Mouse (Mus musculus) liver, embryonic 14.5 days (tissue): ENCODE data around the gene Stambpl1. TPM values are rescaled to one million over a fixed set of nuclear protein-coding genes. Genes with fewer than 3 reads are reported as not detected.

Experiments
- ATAC-seq: fragments of 200-750 bp; cut with Nextera tagmentation; 2 replicates; pipeline ENCODE4 v1.8.0; 2017; ENCODE audit warnings: moderate number of reproducible peaks, mild to moderate bottlenecking, moderate library complexity; ENCODE audit not compliant: insufficient read depth
- DNase-seq, 3 experiments: peaks; one replicate each; pipeline ENCODE4 v3.0.0-alpha.2; 2012 to 2013; ENCODE audit warnings: low read depth in 3 of 3, low spot score in 3 of 3
- H3K27ac ChIP-seq: fragments of 300-500 bp; sonication (generic); 2 replicates; pipeline ENCODE4 v1.5.1; 2014; ENCODE audit warnings: moderate library complexity, mild to moderate bottlenecking, control low read depth, inconsistent platforms
- H3K27me3 ChIP-seq: fragments of 300-500 bp; sonication (generic); 2 replicates; pipeline ENCODE4 v1.6.1; 2014; ENCODE audit warnings: mild to moderate bottlenecking, low read length, moderate library complexity; ENCODE audit not compliant: control insufficient read depth, insufficient read depth
- H3K36me3 ChIP-seq: fragments of 300-500 bp; sonication (generic); replicated peaks from 2 replicates; pipeline ENCODE4 v1.6.1; 2014; ENCODE audit warnings: low read depth; ENCODE audit not compliant: control insufficient read depth, insufficient read depth
- H3K4me1 ChIP-seq, 2 experiments: fragments of 200-500 bp in 1 of 2; fragments of 300-500 bp in 1 of 2; sonication (generic) in 1 of 2; replicated peaks; 2 replicates each; pipeline ENCODE4 v1.6.1; 2012 to 2014; ENCODE audit warnings: antibody characterized with exemption in 1 of 2, inconsistent platforms in 1 of 2, low read length in 1 of 2; ENCODE audit not compliant: control insufficient read depth in 2 of 2, insufficient read depth in 2 of 2
- H3K4me2 ChIP-seq: fragments of 300-500 bp; sonication (generic); 2 replicates; pipeline ENCODE4 v1.6.1; 2014; ENCODE audit warnings: low read depth, mild to moderate bottlenecking, control low read depth, moderate library complexity
- H3K4me3 ChIP-seq, 2 experiments: fragments of 200-500 bp in 1 of 2; fragments of 300-500 bp in 1 of 2; sonication (generic) in 1 of 2; 2 replicates each; pipeline ENCODE4 v1.5.1; 2012 to 2014; ENCODE audit warnings: low read depth in 2 of 2, low read length in 2 of 2, mild to moderate bottlenecking in 2 of 2, control low read depth in 1 of 2, inconsistent platforms in 1 of 2, moderate library complexity in 1 of 2; ENCODE audit not compliant: insufficient read depth in 1 of 2
- H3K9ac ChIP-seq: fragments of 300-500 bp; sonication (generic); replicated peaks from 2 replicates; pipeline ENCODE4 v1.6.1; 2014; ENCODE audit warnings: mild to moderate bottlenecking, control low read depth, moderate library complexity
- H3K9me3 ChIP-seq: fragments of 300-500 bp; sonication (generic); 2 replicates; pipeline ENCODE4 v1.6.1; 2016; ENCODE audit warnings: low read length, mixed read lengths; ENCODE audit not compliant: control insufficient read depth
- CTCF ChIP-seq: IDR thresholded peaks from 2 replicates; pipeline ENCODE4 v1.5.1; 2016; ENCODE audit warnings: antibody characterized with exemption, low read depth, control low read depth
- EP300 ChIP-seq: IDR thresholded peaks from 2 replicates; pipeline ENCODE4 v1.6.1; 2016; ENCODE audit warnings: antibody characterized with exemption, low read depth
- WGBS: fragments of 180-500 bp; shearing (Covaris S2); extraction: QIAGEN DNeasy Blood & Tissue Kit; methylation state at CpG from one replicate; pipeline ENCODE4 v1.1.7; 2014; ENCODE audit not compliant: insufficient replicate concordance; 5-methylcytosine and 5-hydroxymethylcytosine counted together
- polyA plus RNA-seq, 2 experiments: library from polyadenylated mRNA; depleted of rRNA in 1 of 2; stranded (reverse) in 1 of 2; unstranded in 1 of 2; fragments of >200 nt; fragmentation: Nextera tagmentation in 1 of 2; extraction: Ambion mirVana in 1 of 2; gene quantifications; 2 replicates each; pipeline versions ENCODE4 v1.2.1 to v1.2.3; 2012 to 2014

Gene Stambpl1
- polyA plus RNA-seq, 2 experiments, result 1.8 to 2.4 TPM

DNA sequence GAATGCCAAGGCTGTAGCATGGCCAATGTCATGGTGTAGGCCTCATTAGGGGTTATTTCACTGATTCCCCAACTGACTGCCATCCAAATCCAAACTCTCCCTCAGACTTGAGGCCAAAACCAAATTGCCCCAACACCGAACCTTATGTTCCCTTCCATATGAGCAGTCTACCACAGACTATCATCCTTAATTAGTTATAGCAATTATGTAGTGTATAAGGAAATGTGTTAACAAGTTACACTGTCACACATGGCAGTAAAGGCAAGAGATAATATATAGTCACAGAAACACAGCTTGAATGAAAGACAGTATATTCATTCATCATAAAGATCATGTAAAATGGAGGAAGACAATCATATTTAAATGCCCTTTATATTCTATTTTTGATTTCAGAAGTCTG lies 81.0 kb downstream of the Stambpl1 start:
- Histone ChIP-seq H3K4me2 (no peak overlapping the region), H3K9ac (no peak overlapping the region), H3K4me3 (no peak overlapping the region), H3K27ac (no peak overlapping the region), H3K27me3 (no peaks in the 10 kb centered on the region), H3K9me3 (no peaks in the 10 kb centered on the region), H3K4me1 (no peaks in the 10 kb centered on the region), H3K36me3 (no peaks in the 10 kb centered on the region)
- TF ChIP-seq CTCF, result no peak
- TF ChIP-seq EP300, result no peak
- WGBS, result 68% methylated on average over 1 of the region's 1 CpGs
- ATAC-seq (no peak), DNase-seq (no peak)

DNA sequence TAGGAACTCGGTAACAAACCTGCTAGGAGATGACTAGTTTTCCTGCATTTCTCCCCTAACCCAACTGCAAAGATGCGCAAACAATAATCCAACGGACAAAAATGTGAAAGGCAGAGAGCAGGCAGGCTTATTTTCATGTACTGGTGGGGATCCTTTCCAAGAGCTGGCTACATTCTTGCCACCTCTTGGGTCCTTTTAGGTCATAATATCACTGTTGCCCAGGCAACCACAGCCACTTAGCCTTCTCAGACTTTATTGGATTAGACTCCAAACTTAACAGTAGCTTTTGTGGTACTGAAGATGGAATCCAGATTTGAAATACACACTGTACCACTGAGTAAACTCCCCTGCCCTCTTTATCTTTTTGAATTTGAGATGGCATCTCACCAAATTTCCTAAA lies 86.0 kb downstream of the Stambpl1 start:
- Histone ChIP-seq H3K9ac (no peak overlapping the region), H3K9me3 (no peaks in the 10 kb centered on the region), H3K27me3 (no peaks in the 10 kb centered on the region), H3K4me3 (no peak overlapping the region), H3K4me1 (no peaks in the 10 kb centered on the region), H3K27ac (no peak overlapping the region), H3K4me2 (no peak overlapping the region), H3K36me3 (no peaks in the 10 kb centered on the region)
- no peak for DNase-seq
- ATAC-seq, result no peak
- 70% methylated on average over 3 of the region's 3 CpGs for WGBS
- TF ChIP-seq EP300 (no peak), CTCF (no peak)

DNA sequence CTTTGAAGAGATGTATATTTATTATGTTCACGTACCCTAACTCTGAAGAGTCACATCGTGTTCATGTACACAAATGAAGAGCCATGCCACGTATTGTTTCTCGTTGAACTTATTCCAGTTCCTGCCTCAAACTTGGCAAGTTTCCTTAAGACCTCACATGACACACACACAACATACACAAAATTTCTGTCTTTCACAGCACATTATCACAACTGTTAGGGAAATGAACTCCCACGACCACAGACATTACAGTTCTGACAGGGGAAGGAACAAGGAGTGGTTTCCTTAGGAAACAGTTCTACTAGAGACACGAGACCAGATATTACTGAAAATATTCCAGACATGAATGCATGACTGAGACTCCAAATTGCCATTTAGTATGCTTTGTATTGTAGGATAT lies 91.6 kb downstream of the Stambpl1 start:
- H3K27ac ChIP-seq, result no peak overlapping the region
- no peak overlapping the region for H3K9ac ChIP-seq
- no peaks in the 10 kb centered on the region for H3K9me3 ChIP-seq
- DNase-seq (no peak), ATAC-seq (no peak)
- no peak overlapping the region for H3K4me3 ChIP-seq
- H3K36me3 ChIP-seq, result no peaks in the 10 kb centered on the region
- no peak for TF ChIP-seq CTCF
- TF ChIP-seq EP300, result no peak
- no peaks in the 10 kb centered on the region for H3K4me1 ChIP-seq
- WGBS, result 39% methylated on average over 6 of the region's 6 CpGs
- no peaks in the 10 kb centered on the region for H3K27me3 ChIP-seq
- H3K4me2 ChIP-seq, result no peak overlapping the region

DNA sequence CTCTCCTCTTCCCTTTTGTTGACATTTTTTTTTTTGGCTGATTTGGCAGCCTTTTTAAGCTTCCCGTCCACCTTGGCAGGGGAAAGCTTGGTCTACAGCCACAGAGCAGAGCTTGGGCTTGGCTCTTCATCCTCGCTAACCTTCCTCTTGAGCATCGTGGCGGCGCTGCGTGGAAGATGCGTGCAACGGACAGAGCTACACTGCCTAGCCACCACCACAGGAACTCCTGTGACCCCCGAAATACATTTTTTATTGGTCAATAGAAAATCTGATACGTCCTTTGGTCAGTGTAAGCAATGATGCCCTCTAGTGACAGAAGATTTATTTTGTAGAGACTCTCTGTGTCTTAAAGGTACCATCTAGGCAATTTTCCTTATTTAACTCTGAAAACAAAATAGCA lies 92.4 kb downstream of the Stambpl1 start:
- H3K4me2 ChIP-seq, result no peak overlapping the region
- no peak overlapping the region for H3K27ac ChIP-seq
- ATAC-seq (no peak), DNase-seq (no peak)
- H3K36me3 ChIP-seq, result no peaks in the 10 kb centered on the region
- H3K27me3 ChIP-seq, result no peaks in the 10 kb centered on the region
- H3K9me3 ChIP-seq, result no peaks in the 10 kb centered on the region
- H3K9ac ChIP-seq, result no peak overlapping the region
- H3K4me1 ChIP-seq, result no peaks in the 10 kb centered on the region
- no peak overlapping the region for H3K4me3 ChIP-seq
- 36% methylated on average over 10 of the region's 10 CpGs for WGBS
- no peak for TF ChIP-seq EP300
- peak; percentile 15; the same call in 1 of the 2 replicates for TF ChIP-seq CTCF

DNA sequence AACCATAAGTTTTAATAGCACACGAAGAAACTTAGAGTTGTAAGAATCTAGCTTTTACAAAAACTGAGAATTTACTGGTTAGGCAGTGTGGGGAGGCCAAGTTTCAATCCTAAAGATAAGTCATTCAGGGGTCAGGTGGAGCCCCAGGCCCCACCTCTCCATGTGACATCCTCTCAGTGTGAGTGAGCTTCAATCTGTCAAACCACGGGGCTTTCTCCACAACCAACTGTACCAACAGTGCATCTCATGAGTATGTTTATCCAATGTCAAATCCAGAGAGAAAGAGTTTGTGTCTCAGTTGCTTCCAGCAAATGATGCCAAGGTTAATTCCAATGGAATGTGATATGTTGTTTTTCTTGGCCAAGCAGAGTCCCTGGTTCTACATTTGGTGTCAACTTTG lies 92.8 kb downstream of the Stambpl1 start:
- WGBS, result 27% methylated on average over 2 of the region's 2 CpGs
- Histone ChIP-seq H3K4me1 (no peaks in the 10 kb centered on the region), H3K4me3 (no peak overlapping the region), H3K27ac (no peak overlapping the region), H3K4me2 (no peak overlapping the region), H3K9me3 (no peaks in the 10 kb centered on the region), H3K9ac (no peak overlapping the region), H3K36me3 (no peaks in the 10 kb centered on the region), H3K27me3 (no peaks in the 10 kb centered on the region)
- ATAC-seq (no peak), DNase-seq (no peak)
- no peak for TF ChIP-seq EP300
- TF ChIP-seq CTCF, result no peak

DNA sequence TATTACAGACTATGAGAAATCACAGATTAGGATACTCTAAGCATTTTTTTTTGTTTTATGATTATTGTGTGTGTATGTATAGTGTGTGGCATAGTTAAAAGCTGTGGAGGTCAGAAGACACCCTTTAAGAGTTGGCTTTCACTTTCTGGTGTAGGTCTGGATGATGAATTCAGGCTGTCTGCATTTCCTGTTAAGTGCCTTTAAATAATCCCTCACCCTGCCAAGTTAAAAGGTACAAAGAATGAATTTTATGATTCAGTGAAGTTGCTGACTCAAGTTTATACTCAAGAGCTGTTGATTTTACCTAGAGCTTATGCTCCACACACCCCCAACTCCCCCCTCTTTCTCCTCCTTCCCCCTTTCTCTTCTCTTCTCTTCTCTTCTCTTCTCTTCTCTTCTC lies 95.2 kb downstream of the Stambpl1 start:
- Histone ChIP-seq H3K27me3 (no peaks in the 10 kb centered on the region), H3K9me3 (no peaks in the 10 kb centered on the region), H3K36me3 (no peaks in the 10 kb centered on the region), H3K4me3 (no peak overlapping the region), H3K27ac (no peak overlapping the region), H3K9ac (no peak overlapping the region), H3K4me1 (0 out of 4 replicates have a peak, but pooled peaks cover 0 to 3% of the 10 kb centered on the region in 2 experiments), H3K4me2 (no peak overlapping the region)
- TF ChIP-seq EP300, result no peak
- no peak for TF ChIP-seq CTCF
- DNase-seq (no peak), ATAC-seq (no peak)
